Mouse (Mus musculus) heart, postnatal 0 days (tissue): ENCODE results near the gene Hist1h2bn.

Experiments used
- CTCF ChIP-seq: IDR thresholded peaks from 2 replicates; pipeline ENCODE4 v1.5.1; 2016; ENCODE audit warnings: antibody characterized with exemption, control low read depth, low read depth
- EP300 ChIP-seq: IDR thresholded peaks from 2 replicates; pipeline ENCODE4 v1.6.1; 2016; ENCODE audit warnings: antibody characterized with exemption, low read depth

DNA sequence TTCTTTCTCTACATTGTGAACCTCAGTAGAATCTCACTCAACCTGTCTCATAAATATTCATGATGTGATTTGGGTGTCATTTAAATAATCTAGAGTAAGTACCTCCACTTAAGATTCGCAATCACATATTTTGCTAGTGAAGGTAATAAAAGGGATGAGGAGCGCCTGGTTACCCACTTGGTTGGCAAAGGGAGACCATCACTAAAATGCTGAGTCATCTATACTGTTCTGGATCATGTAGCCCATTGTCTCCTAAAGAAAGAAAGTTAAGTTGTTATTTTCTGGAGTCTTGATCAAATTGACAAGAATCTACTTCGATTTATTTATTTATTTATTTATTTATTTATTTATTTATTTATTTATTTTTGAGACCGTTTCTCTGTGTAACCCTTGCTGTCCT is 47.3 kb upstream of the Hist1h2bn start:
- TF ChIP-seq EP300 (no peak), CTCF (no peak)
